Mouse (Mus musculus) urinary bladder, postnatal 25 days (tissue): ENCODE data around the gene B4galt2.

ENCODE experiments used
- DNase-seq: peaks from one replicate; pipeline ENCODE4 v3.0.0; 2022; ENCODE audit warnings: low spot score

Gene B4galt2

GRCm38 (mm10) chr4:117834845-117835530 lies 48.3 kb downstream of the B4galt2 start:
- peak; percentile 65 for DNase-seq

- no peak for DNase-seq
These were observed 48.8 kb downstream of the B4galt2 start, which contains the start of gene Slc6a9 for GRCm38 (mm10) chr4:117834457-117834844. Gene Slc6a9 (plus strand): TSS chr4:117834506.

GRCm38 (mm10) chr4:117831920-117832691 lies 51.2 kb downstream of the B4galt2 start:
- DNase-seq = peak; percentile 54

- no peak for DNase-seq
These were observed 51.8 kb downstream of the B4galt2 start for GRCm38 (mm10) chr4:117831499-117831898.

GRCm38 (mm10) chr4:117830801-117831200 lies 52.5 kb downstream of the B4galt2 start:
- DNase-seq = no peak

- peak; percentile 43 for DNase-seq
These were observed 53.1 kb downstream of the B4galt2 start for GRCm38 (mm10) chr4:117830124-117830551.

- DNase-seq = peak; percentile 65
These were observed 53.8 kb downstream of the B4galt2 start for GRCm38 (mm10) chr4:117829260-117830123.

- DNase-seq = no peak
These were observed 54.6 kb downstream of the B4galt2 start for GRCm38 (mm10) chr4:117828572-117829145.
